Mouse (Mus musculus) lung, postnatal 0 days (tissue): ENCODE data around the gene Arid5b. TPM values are rescaled to one million over a fixed set of nuclear protein-coding genes. Genes with fewer than 3 reads are reported as not detected.

Experiments
- ATAC-seq: fragments of 200-750 bp; cut with Nextera tagmentation; 2 replicates; pipeline ENCODE4 v1.8.0; 2017; ENCODE audit warnings: moderate library complexity
- DNase-seq: peaks from one replicate; pipeline ENCODE4 v3.0.0-alpha.2; 2016; ENCODE audit warnings: low spot score
- H3K27ac ChIP-seq: fragments of 300-500 bp; sonication (generic); 2 replicates; pipeline ENCODE4 v1.5.1; 2014; ENCODE audit warnings: antibody characterized with exemption, mild to moderate bottlenecking, low read length, mixed read lengths
- H3K27me3 ChIP-seq: fragments of 300-500 bp; sonication (generic); replicated peaks from 2 replicates; pipeline ENCODE4 v1.6.1; 2014; ENCODE audit warnings: low read length, mixed read lengths; ENCODE audit not compliant: insufficient read depth
- H3K36me3 ChIP-seq: fragments of 300-500 bp; sonication (generic); 2 replicates; pipeline ENCODE4 v1.6.1; 2014; ENCODE audit warnings: low read length, mixed read lengths; ENCODE audit not compliant: insufficient read depth
- H3K4me1 ChIP-seq: fragments of 300-500 bp; sonication (generic); 2 replicates; pipeline ENCODE4 v1.6.1; 2014; ENCODE audit warnings: antibody characterized with exemption, low read depth, low read length, mixed read lengths; ENCODE audit not compliant: insufficient read depth
- H3K4me2 ChIP-seq: fragments of 300-500 bp; sonication (generic); replicated peaks from 2 replicates; pipeline ENCODE4 v1.6.1; 2014; ENCODE audit warnings: low read depth, mild to moderate bottlenecking, low read length, moderate library complexity, mixed read lengths
- H3K4me3 ChIP-seq: fragments of 300-500 bp; sonication (generic); 2 replicates; pipeline ENCODE4 v1.5.1; 2014; ENCODE audit warnings: low read depth, low read length
- H3K9ac ChIP-seq: fragments of 300-500 bp; sonication (generic); replicated peaks from 2 replicates; pipeline ENCODE4 v1.6.1; 2014; ENCODE audit warnings: low read depth, mild to moderate bottlenecking
- H3K9me3 ChIP-seq: fragments of 300-500 bp; sonication (generic); 2 replicates; pipeline ENCODE4 v1.6.1; 2016; ENCODE audit warnings: low read length, mixed read lengths
- CTCF ChIP-seq: IDR thresholded peaks from 2 replicates; pipeline ENCODE4 v1.5.1; 2016; ENCODE audit warnings: antibody characterized with exemption, mild to moderate bottlenecking
- EP300 ChIP-seq: IDR thresholded peaks from 2 replicates; pipeline ENCODE4 v1.6.1; 2016; ENCODE audit warnings: antibody characterized with exemption, mild to moderate bottlenecking, control low read depth
- WGBS: fragments of 180-500 bp; shearing (Covaris S2); extraction: QIAGEN DNeasy Blood & Tissue Kit; methylation state at CpG from one replicate; pipeline ENCODE4 v1.1.7; 2014; 5-methylcytosine and 5-hydroxymethylcytosine counted together
- polyA plus RNA-seq: library from polyadenylated mRNA; unstranded; fragments of >200 nt; fragmentation: Nextera tagmentation; extraction: Ambion mirVana; gene quantifications from 2 replicates; pipeline ENCODE4 v1.2.1, GENCODE M21; 2015

Gene Arid5b
- polyA plus RNA-seq, 1 experiment from 2014 or later, result 42.8 TPM

DNA sequence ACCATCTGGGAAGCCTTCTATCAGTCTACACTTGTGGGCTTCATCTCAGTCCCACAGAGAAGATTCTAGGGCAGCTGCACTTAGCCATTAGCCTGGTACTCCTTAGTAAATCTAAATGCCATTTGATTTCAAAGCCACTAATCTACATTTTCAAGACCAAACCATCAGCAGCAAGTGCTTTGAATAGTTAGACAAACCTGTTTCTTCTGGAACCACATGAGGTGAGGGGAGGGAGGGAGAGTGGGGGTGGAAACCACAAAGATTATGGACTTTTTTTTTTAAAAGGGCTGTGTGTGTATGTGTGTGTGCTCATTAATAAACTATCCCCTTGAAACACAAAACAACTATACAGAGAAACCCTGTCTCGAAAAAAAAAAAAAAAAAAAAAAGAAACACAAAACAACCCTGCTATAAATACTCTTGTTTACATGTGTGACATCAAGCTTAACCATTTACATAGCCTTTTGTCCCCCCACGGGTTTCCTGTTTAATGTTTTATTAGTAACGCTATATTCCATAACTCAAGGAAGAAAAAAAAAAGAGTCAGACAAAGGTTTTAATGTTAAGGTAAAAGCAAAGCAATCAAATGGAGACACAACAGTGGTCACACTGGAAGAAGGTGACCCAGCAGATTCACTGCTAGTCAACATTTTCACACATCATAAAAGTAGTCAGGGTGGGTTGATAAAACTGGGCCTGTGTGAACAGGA is 38.3 kb downstream of the Arid5b start:
- no peaks in the 10 kb centered on the region for H3K9me3 ChIP-seq
- WGBS, result 31% methylated on average over 3 of the region's 3 CpGs
- no peaks in the 10 kb centered on the region for H3K27me3 ChIP-seq
- peak; percentile 16; the same call in 1 of the 2 replicates for ATAC-seq
- H3K4me3 ChIP-seq, result no peak overlapping the region
- H3K36me3 ChIP-seq, result no peaks in the 10 kb centered on the region
- peaks cover 10% of the 10 kb centered on the region; the same call in 1 of the 2 replicates for H3K4me1 ChIP-seq
- no peak overlapping the region for H3K9ac ChIP-seq
- TF ChIP-seq CTCF (no peak), EP300 (peak; percentile 37; the same call in 1 of the 2 replicates)
- peak; percentile 47 for DNase-seq
- peak overlapping the region; percentile 78 for H3K27ac ChIP-seq
- no peak overlapping the region for H3K4me2 ChIP-seq

DNA sequence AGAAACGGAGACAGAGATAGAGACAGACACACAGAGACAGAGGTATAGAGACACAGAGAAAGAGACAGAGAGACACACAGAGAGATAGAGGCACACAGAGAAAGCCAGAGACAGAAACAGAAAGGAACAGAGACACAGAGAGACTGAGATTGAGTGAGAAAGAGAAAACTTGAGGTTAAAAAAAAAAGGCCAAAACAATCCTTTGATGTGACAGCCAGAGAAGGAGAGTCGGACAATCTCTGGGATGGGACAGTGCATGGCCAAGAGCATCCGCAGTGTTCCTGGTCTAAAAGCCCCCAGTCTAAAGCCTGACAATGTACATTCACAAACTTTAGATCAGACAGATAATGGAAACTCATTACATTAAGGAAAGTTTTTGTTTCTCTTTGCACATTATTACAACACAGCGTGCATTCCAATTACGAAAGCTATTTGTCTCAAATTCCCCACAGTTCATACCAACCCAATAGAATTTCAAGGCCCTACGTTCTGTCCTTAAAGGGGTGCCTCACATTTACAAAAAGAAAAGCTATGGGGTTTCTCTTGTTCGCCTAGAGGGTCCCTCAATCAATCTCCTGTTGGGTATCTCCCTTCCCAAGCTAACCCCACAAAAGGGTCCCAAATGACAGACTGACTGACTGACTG is 39.0 kb downstream of the Arid5b start:
- Histone ChIP-seq H3K4me1 (peaks cover 10% of the 10 kb centered on the region; the same call in 1 of the 2 replicates), H3K36me3 (no peaks in the 10 kb centered on the region), H3K4me3 (no peak overlapping the region; the same call in 1 of the 2 replicates), H3K27ac (peak overlapping the region; percentile 78), H3K9me3 (no peaks in the 10 kb centered on the region), H3K4me2 (peak overlapping the region; percentile 14), H3K27me3 (no peaks in the 10 kb centered on the region), H3K9ac (no peak overlapping the region)
- DNase-seq, result peak; percentile 87
- ATAC-seq, result peak; percentile 73
- WGBS, result 45% methylated on average over 7 of the region's 7 CpGs
- no peak for TF ChIP-seq EP300
- no peak for TF ChIP-seq CTCF

DNA sequence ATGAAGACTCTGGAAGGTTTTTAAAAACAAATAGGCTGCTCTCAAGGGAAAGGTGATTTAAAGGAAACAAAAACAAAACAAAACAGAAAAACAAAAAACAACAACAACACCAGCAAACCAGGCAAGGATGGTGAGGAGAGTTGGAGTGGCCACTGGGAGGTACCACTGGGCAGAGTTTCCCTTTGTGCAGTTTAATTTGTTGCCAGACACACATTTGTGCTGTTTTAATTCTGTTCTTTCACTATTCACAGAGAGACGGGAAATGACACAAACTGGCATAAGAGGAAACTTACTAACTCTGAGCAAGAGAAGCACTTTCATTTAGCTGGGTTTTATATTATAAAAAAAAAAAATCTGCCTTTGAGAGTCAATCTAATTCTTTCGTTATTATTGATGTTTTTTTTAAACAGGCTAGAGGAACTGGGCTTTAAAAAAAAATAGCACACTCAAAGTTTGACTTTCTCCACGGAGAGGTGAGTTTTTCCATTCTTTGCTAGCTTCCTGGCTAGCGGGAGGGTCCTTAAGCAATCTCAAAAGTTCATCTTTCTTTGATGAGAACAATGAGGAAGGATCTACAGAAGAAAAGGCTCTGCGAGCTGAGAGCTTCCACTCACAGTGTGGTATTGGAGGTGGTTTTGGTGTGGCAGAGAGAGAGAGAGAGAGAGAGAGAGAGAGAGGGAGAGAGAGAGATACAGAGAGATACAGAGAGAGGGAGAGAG is 39.7 kb downstream of the Arid5b start:
- Histone ChIP-seq H3K9ac (no peak overlapping the region), H3K36me3 (no peaks in the 10 kb centered on the region), H3K4me2 (peak overlapping the region; percentile 14), H3K27ac (peak overlapping the region; percentile 78), H3K4me1 (peaks cover 10% of the 10 kb centered on the region; the same call in 1 of the 2 replicates), H3K9me3 (no peaks in the 10 kb centered on the region), H3K27me3 (no peaks in the 10 kb centered on the region), H3K4me3 (no peak overlapping the region; the same call in 1 of the 2 replicates)
- ATAC-seq (no peak), DNase-seq (peak; percentile 54)
- 26% methylated on average over 5 of the region's 5 CpGs for WGBS
- TF ChIP-seq CTCF (peak; percentile 48), EP300 (0 out of 2 replicates have a peak, but pooled peaks have one; percentile 35)

- Histone ChIP-seq H3K36me3 (no peaks in the 10 kb centered on the region), H3K9ac (no peak overlapping the region), H3K27ac (peak overlapping the region; percentile 78), H3K27me3 (no peaks in the 10 kb centered on the region), H3K4me2 (peak overlapping the region; percentile 14; the same call in 1 of the 2 replicates), H3K4me1 (peaks cover 10% of the 10 kb centered on the region; the same call in 1 of the 2 replicates), H3K4me3 (no peak overlapping the region), H3K9me3 (no peaks in the 10 kb centered on the region)
- no peak for TF ChIP-seq CTCF
- no peak for TF ChIP-seq EP300
- DNase-seq, result peak; percentile 86
- WGBS, result 29% methylated on average over 3 of the region's 3 CpGs
- peak; percentile 31 for ATAC-seq
Observed at GRCm38 (mm10) chr10:68238182-68238581, 40.4 kb downstream of the Arid5b start.

GRCm38 (mm10) chr10:68236956-68237455 is 41.5 kb downstream of the Arid5b start:
- no peak for TF ChIP-seq CTCF
- no peak for TF ChIP-seq EP300
- 0 out of 2 replicates have a peak overlapping the region, but pooled peaks have one; percentile 16 for H3K27ac ChIP-seq
- no peak overlapping the region for H3K4me3 ChIP-seq
- DNase-seq (peak; percentile 12), ATAC-seq (no peak)
- H3K4me1 ChIP-seq, result peaks cover 10% of the 10 kb centered on the region; the same call in 1 of the 2 replicates
- H3K27me3 ChIP-seq, result no peaks in the 10 kb centered on the region
- H3K36me3 ChIP-seq, result no peaks in the 10 kb centered on the region
- no peaks in the 10 kb centered on the region for H3K9me3 ChIP-seq
- H3K9ac ChIP-seq, result no peak overlapping the region
- H3K4me2 ChIP-seq, result no peak overlapping the region; the same call in 1 of the 2 replicates
- WGBS, result 63% methylated on average over 14 of the region's 14 CpGs
